ENCODE assay signal across 14 mouse cellular contexts in the genomic region with DNA sequence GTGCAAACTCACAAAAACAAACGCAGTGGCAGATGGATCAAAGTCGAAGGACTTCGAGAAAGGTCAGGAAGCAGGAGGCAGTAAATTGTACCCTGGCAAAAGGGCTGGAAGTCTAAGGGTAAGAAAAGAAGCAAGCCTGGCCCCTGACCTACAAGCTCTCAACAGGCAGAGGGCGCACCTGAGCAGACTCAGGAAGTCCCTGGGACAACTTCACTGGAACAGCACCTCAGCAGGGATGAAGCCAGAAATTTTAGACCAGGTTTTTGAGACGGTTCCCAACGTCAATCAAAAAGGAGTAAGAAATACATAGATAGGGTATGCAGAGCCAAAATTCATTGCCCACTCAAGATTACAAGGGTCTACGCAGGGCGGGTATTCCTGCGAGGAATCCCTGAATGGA. TPM values are rescaled to one million over a fixed set of nuclear protein-coding genes. Genes with fewer than 3 reads are reported as not detected.
DNase-seq lines count a peak whose midpoint lies in the region; ATAC-seq and TF ChIP-seq lines count a peak whose summit lies in the region.
"Not testable (repeated sequence)": the region's sequence is repeated elsewhere in the genome, so short reads cannot be mapped to it uniquely, and the experiment has no call there.
"Had no signal": no experiment of that assay in that cellular context is flagged by ENCODE, and none has a peak within 500 bp of the region (broad histone marks: within the 10 kb centered on the region; RNA-seq: fewer than 3 reads in every experiment).

No protein-coding gene starts in this region.

- not testable (repeated sequence) for TF ChIP-seq CTCF in brain, embryonic 14.5 days (IDR thresholded peaks at IDR 0.05; ENCODE audit: borderline replicate concordance, extremely low read depth, insufficient read depth, insufficient read length); embryonic fibroblast, embryonic 13.5 days (IDR thresholded peaks at IDR 0.05; ENCODE audit: borderline replicate concordance, insufficient read depth, low read length)
- peak; percentile 29 for TF ChIP-seq CTCF in left cerebral cortex, adult 2 months (IDR thresholded peaks at IDR 0.05)

- intact Hi-C loops in left cerebral cortex, adult 2 months (cut with DNase I): not testable (repeated sequence)

- not testable (repeated sequence) for H3K36me3 ChIP-seq in heart, embryonic 11.5 days (ENCODE audit: control insufficient read depth, insufficient read depth, low read length); hindbrain, embryonic 16.5 days (ENCODE audit: control insufficient read depth, insufficient read depth, low read length); neural tube, embryonic 14.5 days (ENCODE audit: control insufficient read depth, insufficient read depth, low read length)

- peak overlapping the region; percentile 36; the same call in 1 of the 2 replicates for H3K4me3 ChIP-seq in embryonic fibroblast, embryonic 13.5 days (ENCODE audit: insufficient read depth, low read length)
- peak overlapping the region; percentile 36; the same call in 1 of the 2 replicates for H3K4me3 ChIP-seq in heart, embryonic 11.5 days (ENCODE audit: low read depth, low read length)
- H3K4me3 ChIP-seq in hindbrain, embryonic 16.5 days (ENCODE audit: low read length): peak overlapping the region; percentile 41
- H3K4me3 ChIP-seq in left cerebral cortex, adult 2 months: not testable (repeated sequence)
- peak overlapping the region; percentile 30 for H3K4me3 ChIP-seq in neural tube, embryonic 14.5 days (ENCODE audit: low read depth, low read length)

- not testable (repeated sequence) for ATAC-seq in heart, embryonic 11.5 days (replicated peaks; ENCODE audit: insufficient number of reproducible peaks, low FRiP score, low TSS enrichment); hindbrain, embryonic 16.5 days; neural tube, embryonic 14.5 days (ENCODE audit: low read depth)

- not testable (repeated sequence) for H3K9me3 ChIP-seq in heart, embryonic 11.5 days (replicated peaks; ENCODE audit: control insufficient read depth, low read length); hindbrain, embryonic 16.5 days (ENCODE audit: control insufficient read depth, low read length); neural tube, embryonic 14.5 days (ENCODE audit: control insufficient read depth, low read length)

- H3K4me1 ChIP-seq in embryonic fibroblast, embryonic 13.5 days (ENCODE audit: control insufficient read depth, insufficient read depth, low read length); heart, embryonic 11.5 days (ENCODE audit: control insufficient read depth, insufficient read depth, low read length); hindbrain, embryonic 16.5 days (ENCODE audit: control insufficient read depth, insufficient read depth, low read depth, low read length); neural tube, embryonic 14.5 days (ENCODE audit: control insufficient read depth, insufficient read depth, low read length): not testable (repeated sequence)

- WGBS in heart, embryonic 11.5 days (ENCODE audit: insufficient replicate concordance): 12% methylated on average over 8 of the region's 9 CpGs
- WGBS in hindbrain, embryonic 16.5 days: 14% methylated on average over 8 of the region's 9 CpGs
- 10% methylated on average over 8 of the region's 9 CpGs for WGBS in neural tube, embryonic 14.5 days

- TF ChIP-seq POLR2A in brain, embryonic 14.5 days (IDR thresholded peaks at IDR 0.05; ENCODE audit: borderline replicate concordance, extremely low read depth, insufficient read depth, insufficient read length, poor library complexity, severe bottlenecking); embryonic fibroblast, embryonic 13.5 days (IDR thresholded peaks at IDR 0.05; ENCODE audit: low read depth, low read length): not testable (repeated sequence)

- H3K4me2 ChIP-seq in heart, embryonic 11.5 days: peak overlapping the region; percentile 51
- peak overlapping the region; percentile 50 for H3K4me2 ChIP-seq in hindbrain, embryonic 16.5 days (ENCODE audit: low read length)
- H3K4me2 ChIP-seq in neural tube, embryonic 14.5 days (ENCODE audit: low read depth, low read length): peak overlapping the region; percentile 37

- H3K9ac ChIP-seq in heart, embryonic 11.5 days (ENCODE audit: low read depth, low read length); hindbrain, embryonic 16.5 days (ENCODE audit: low read depth, low read length); neural tube, embryonic 14.5 days (replicated peaks; ENCODE audit: low read depth, low read length): not testable (repeated sequence)

- not testable (repeated sequence) for H3K27me3 ChIP-seq in heart, embryonic 11.5 days (ENCODE audit: control insufficient read depth, insufficient read depth, low read length); hindbrain, embryonic 16.5 days (replicated peaks; ENCODE audit: control insufficient read depth, insufficient read depth, low read length); neural tube, embryonic 14.5 days (ENCODE audit: control insufficient read depth, insufficient read depth, low read length)

- not testable (repeated sequence) for H3K27ac ChIP-seq in embryonic fibroblast, embryonic 13.5 days (ENCODE audit: insufficient read depth, low read length); heart, embryonic 11.5 days (ENCODE audit: low read depth, low read length); hindbrain, embryonic 16.5 days (ENCODE audit: low read depth, low read length); left cerebral cortex, adult 2 months; neural tube, embryonic 14.5 days (ENCODE audit: low read depth, low read length)

- DNase-seq in 3134 (ENCODE audit: extremely low read depth, insufficient read length, low spot score): peak; percentile 10
- peak; percentile 31 for DNase-seq in brain, embryonic 14.5 days (ENCODE audit: low read depth)
- DNase-seq in left cerebral cortex, adult 2 months (ENCODE audit: extremely low spot score in 1 of 2, low spot score in 2 of 2): not testable (repeated sequence)
- peak; percentile 12 for DNase-seq in mesoderm, embryonic 11.5 days (ENCODE audit: low read depth, low spot score)

RNA-seq across cellular contexts. Expression of a gene that starts 1.0 kb away (rescaled TPM):
- 7.8 and 8.5 TPM in 2 replicates for polyA plus RNA-seq in brain, embryonic 14.5 days (2012; rRNA removed)
- polyA plus RNA-seq in embryonic fibroblast, embryonic 13.5 days (2011; ENCODE audit: insufficient read length, low read depth, missing spikeins): 0.32 and 1.3 TPM in 2 replicates
- 3.2 and 3.6 TPM in 2 replicates for polyA plus RNA-seq in heart, embryonic 11.5 days (2014; fragmentation: Nextera tagmentation; extraction: Ambion mirVana)
- polyA plus RNA-seq in hindbrain, embryonic 16.5 days (2015; fragmentation: Nextera tagmentation; extraction: Ambion mirVana): 4.9 and 5.1 TPM in 2 replicates
- under 1 TPM; 0.84 to 0.87 TPM for total RNA-seq in left cerebral cortex, adult 2 months (2021)
- 6.5 and 7.2 TPM in 2 replicates for polyA plus RNA-seq in neural tube, embryonic 14.5 days (2014; fragmentation: Nextera tagmentation; extraction: Ambion mirVana)
- total RNA-seq: gastrocnemius, adult 8-10 months; megakaryocyte, adult 5-6 weeks; MEL had no signal

RNA-seq across cellular contexts. Expression of a gene that starts 13.8 kb away (rescaled TPM):
- 3.6 and 4.0 TPM in 2 replicates for polyA plus RNA-seq in brain, embryonic 14.5 days (2012; rRNA removed)
- polyA plus RNA-seq in embryonic fibroblast, embryonic 13.5 days (2011; ENCODE audit: insufficient read length, low read depth, missing spikeins): 1.6 and 1.7 TPM in 2 replicates
- polyA plus RNA-seq in heart, embryonic 11.5 days (2014; fragmentation: Nextera tagmentation; extraction: Ambion mirVana): 1.2 and 2.2 TPM in 2 replicates
- 6.1 and 9.0 TPM in 2 replicates for polyA plus RNA-seq in hindbrain, embryonic 16.5 days (2015; fragmentation: Nextera tagmentation; extraction: Ambion mirVana)
- total RNA-seq in left cerebral cortex, adult 2 months (2021): not detected
- polyA plus RNA-seq in neural tube, embryonic 14.5 days (2014; fragmentation: Nextera tagmentation; extraction: Ambion mirVana): 4.9 and 8.7 TPM in 2 replicates
- total RNA-seq: gastrocnemius, adult 8-10 months; megakaryocyte, adult 5-6 weeks; MEL had no signal
- polyA plus RNA-seq: liver, embryonic 13.5 days had no signal

RNA-seq across cellular contexts. Expression of a gene that starts 18.1 kb away (rescaled TPM):
- not detected in 2 replicates for polyA plus RNA-seq in brain, embryonic 14.5 days (2012; rRNA removed)
- not detected in 2 replicates for polyA plus RNA-seq in embryonic fibroblast, embryonic 13.5 days (2011; ENCODE audit: insufficient read length, low read depth, missing spikeins)
- polyA plus RNA-seq in heart, embryonic 11.5 days (2014; fragmentation: Nextera tagmentation; extraction: Ambion mirVana): not detected in 2 replicates
- polyA plus RNA-seq in hindbrain, embryonic 16.5 days (2015; fragmentation: Nextera tagmentation; extraction: Ambion mirVana): not detected in 2 replicates
- total RNA-seq in left cerebral cortex, adult 2 months (2021): not detected
- polyA plus RNA-seq in neural tube, embryonic 14.5 days (2014; fragmentation: Nextera tagmentation; extraction: Ambion mirVana): not detected in 2 replicates
- total RNA-seq: adrenal gland, postnatal 14 days; gastrocnemius, adult 8-10 months; heart, postnatal 14 days; megakaryocyte, adult 5-6 weeks; MEL had no signal
- polyA plus RNA-seq: liver, embryonic 13.5 days had no signal

RNA-seq across cellular contexts. Expression of a gene that starts 49.4 kb away (rescaled TPM):
- polyA plus RNA-seq in brain, embryonic 14.5 days (2012; rRNA removed): not detected in 2 replicates
- not detected in 2 replicates for polyA plus RNA-seq in embryonic fibroblast, embryonic 13.5 days (2011; ENCODE audit: insufficient read length, low read depth, missing spikeins)
- 0.20 TPM in 1 of 2 replicates, not detected in the other for polyA plus RNA-seq in heart, embryonic 11.5 days (2014; fragmentation: Nextera tagmentation; extraction: Ambion mirVana)
- 0.16 TPM in 1 of 2 replicates, not detected in the other for polyA plus RNA-seq in hindbrain, embryonic 16.5 days (2015; fragmentation: Nextera tagmentation; extraction: Ambion mirVana)
- total RNA-seq in left cerebral cortex, adult 2 months (2021): not detected
- polyA plus RNA-seq in neural tube, embryonic 14.5 days (2014; fragmentation: Nextera tagmentation; extraction: Ambion mirVana): not detected in 2 replicates
- total RNA-seq: adrenal gland, postnatal 14 days; gastrocnemius, adult 8-10 months; heart, postnatal 14 days; megakaryocyte, adult 5-6 weeks; MEL had no signal
- polyA plus RNA-seq: liver, embryonic 13.5 days had no signal
